In genomic region chr7:118995007-118995406, GRCm38 (mm10) we compare ENCODE assay signal across 8 mouse cellular contexts. TPM values are rescaled to one million over a fixed set of nuclear protein-coding genes. Genes with fewer than 3 reads are reported as not detected.
A peak's percentile ranks its signal among the peaks of the same experiment; 100 is the strongest.
DNase-seq lines count a peak whose midpoint lies in the region; ATAC-seq and TF ChIP-seq lines count a peak whose summit lies in the region.

Gene Gprc5b, minus strand, starts transcription at chr7:118995211.

- DNase-seq in B cell, adult 2 months = peak; percentile 90
- peak; percentile 47 for DNase-seq in fibroblast of lung, adult 2 months (ENCODE audit: low read depth)
- peak; percentile 96 for DNase-seq in kidney, postnatal 10 days

- H3K36me3 ChIP-seq in heart, embryonic 14.5 days (ENCODE audit: control insufficient read depth, insufficient read depth, low read length) = no peaks in the 10 kb centered on the region
- no peaks in the 10 kb centered on the region for H3K36me3 ChIP-seq in liver, embryonic 16.5 days (ENCODE audit: control insufficient read depth, insufficient read depth)
- no peaks in the 10 kb centered on the region for H3K36me3 ChIP-seq in neural tube, embryonic 13.5 days
- H3K36me3 ChIP-seq in testis, adult 2 months (ENCODE audit: control insufficient read depth, insufficient read depth, low read length) = no peaks in the 10 kb centered on the region

- TF ChIP-seq CTCF in bone marrow macrophage, adult 2 months (IDR thresholded peaks at IDR 0.05; ENCODE audit: low read depth, low read length) = no peak
- TF ChIP-seq CTCF in testis, adult 2 months (IDR thresholded peaks at IDR 0.05; ENCODE audit: control insufficient read depth, insufficient read depth, insufficient replicate concordance, low read depth, low read length) = no peak

- H3K27ac ChIP-seq in bone marrow macrophage, adult 2 months (ENCODE audit: insufficient read depth, low read depth, low read length) = no peak within 1 kb of the TSS
- H3K27ac ChIP-seq in heart, embryonic 14.5 days (replicated peaks in 1 of 2; ENCODE audit: control insufficient read depth in 1 of 2, insufficient read depth in 1 of 2, low read depth in 2 of 2, low read length in 2 of 2) = no peak within 1 kb of the TSS
- H3K27ac ChIP-seq in liver, embryonic 16.5 days (ENCODE audit: low read length) = no peak within 1 kb of the TSS
- H3K27ac ChIP-seq in neural tube, embryonic 13.5 days (replicated peaks) = peak within 1 kb of the TSS; percentile 82
- peak within 1 kb of the TSS; percentile 53 for H3K27ac ChIP-seq in testis, adult 2 months (ENCODE audit: control insufficient read depth, insufficient read depth, low read depth, low read length)

- H3K4me1 ChIP-seq in bone marrow macrophage, adult 2 months (ENCODE audit: control insufficient read depth, insufficient read depth, low read length) = peaks cover 5% of the 10 kb centered on the region
- peaks cover 16 to 35% of the 10 kb centered on the region in 2 experiments; a peak in 3 of 4 replicates for H3K4me1 ChIP-seq in heart, embryonic 14.5 days (ENCODE audit: control insufficient read depth in 2 of 2, insufficient read depth in 2 of 2, low read length in 2 of 2)
- H3K4me1 ChIP-seq in liver, embryonic 16.5 days (ENCODE audit: control insufficient read depth, low read depth, low read length) = peaks cover 3% of the 10 kb centered on the region; the same call in 1 of the 2 replicates
- H3K4me1 ChIP-seq in neural tube, embryonic 13.5 days (replicated peaks) = peaks cover 58% of the 10 kb centered on the region
- H3K4me1 ChIP-seq in testis, adult 2 months (ENCODE audit: control insufficient read depth, insufficient read depth, low read length) = peaks cover 31% of the 10 kb centered on the region

- H3K27me3 ChIP-seq in heart, embryonic 14.5 days (ENCODE audit: control insufficient read depth, insufficient read depth, low read length) = no peaks in the 10 kb centered on the region
- peaks cover 29% of the 10 kb centered on the region for H3K27me3 ChIP-seq in liver, embryonic 16.5 days (ENCODE audit: control insufficient read depth, insufficient read depth, low read depth, low read length)
- H3K27me3 ChIP-seq in neural tube, embryonic 13.5 days = peaks cover 4% of the 10 kb centered on the region; the same call in 1 of the 2 replicates
- no peaks in the 10 kb centered on the region for H3K27me3 ChIP-seq in testis, adult 2 months (ENCODE audit: control insufficient read depth, insufficient read depth, low read length)

- H3K4me2 ChIP-seq in heart, embryonic 14.5 days (ENCODE audit: low read length) = peak within 1 kb of the TSS; percentile 93
- peak within 1 kb of the TSS; percentile 65 for H3K4me2 ChIP-seq in liver, embryonic 16.5 days (ENCODE audit: low read depth, low read length)
- H3K4me2 ChIP-seq in neural tube, embryonic 13.5 days = peak within 1 kb of the TSS; percentile 71

- 1% methylated on average over 32 of the region's 44 CpGs for WGBS in heart, embryonic 14.5 days
- WGBS in liver, embryonic 16.5 days (ENCODE audit: insufficient replicate concordance) = under 1% methylated on average over 44 of the region's 44 CpGs
- WGBS in neural tube, embryonic 13.5 days = under 1% methylated on average over 34 of the region's 44 CpGs

- TF ChIP-seq POLR2A in bone marrow macrophage, adult 2 months (IDR thresholded peaks at IDR 0.05; ENCODE audit: borderline replicate concordance, low read depth, low read length) = no peak
- TF ChIP-seq POLR2A in testis, adult 2 months (IDR thresholded peaks at IDR 0.05; ENCODE audit: control insufficient read depth, low read depth, low read length) = 0 out of 2 replicates have a peak, but pooled peaks have one; percentile 31

- peak; percentile 86 for ATAC-seq in heart, embryonic 14.5 days (ENCODE audit: insufficient number of reproducible peaks, insufficient read depth, low FRiP score, low read depth)
- ATAC-seq in liver, embryonic 16.5 days (ENCODE audit: low read depth) = peak; percentile 77
- ATAC-seq in neural tube, embryonic 13.5 days (ENCODE audit: low read depth) = peak; percentile 88

- no peaks in the 10 kb centered on the region for H3K9me3 ChIP-seq in heart, embryonic 14.5 days (ENCODE audit: control insufficient read depth, low read length)
- no peaks in the 10 kb centered on the region for H3K9me3 ChIP-seq in liver, embryonic 16.5 days (replicated peaks; ENCODE audit: control insufficient read depth, low read length)
- H3K9me3 ChIP-seq in neural tube, embryonic 13.5 days = no peaks in the 10 kb centered on the region

- H3K9ac ChIP-seq in heart, embryonic 14.5 days (ENCODE audit: low read length) = peak within 1 kb of the TSS; percentile 78
- peak within 1 kb of the TSS; percentile 31; the same call in 1 of the 2 replicates for H3K9ac ChIP-seq in liver, embryonic 16.5 days (ENCODE audit: low read depth, low read length)
- peak within 1 kb of the TSS; percentile 77 for H3K9ac ChIP-seq in neural tube, embryonic 13.5 days

- peak within 1 kb of the TSS; percentile 67 for H3K4me3 ChIP-seq in bone marrow macrophage, adult 2 months (ENCODE audit: insufficient read depth, low read length)
- peak within 1 kb of the TSS; percentile 56 to 61 for H3K4me3 ChIP-seq in heart, embryonic 14.5 days (ENCODE audit: control insufficient read depth in 1 of 2, insufficient read depth in 1 of 2, low read depth in 1 of 2, low read length in 2 of 2)
- H3K4me3 ChIP-seq in liver, embryonic 16.5 days (ENCODE audit: low read depth, low read length) = peak within 1 kb of the TSS; percentile 48
- peak within 1 kb of the TSS; percentile 61 for H3K4me3 ChIP-seq in neural tube, embryonic 13.5 days
- H3K4me3 ChIP-seq in testis, adult 2 months (ENCODE audit: control insufficient read depth, low read depth, low read length) = peak within 1 kb of the TSS; percentile 70

RNA-seq across cellular contexts. Expression of gene Gprc5b, which starts in this region (rescaled TPM):
- 0.24 and 1.2 TPM in 2 replicates for polyA plus RNA-seq in bone marrow macrophage, adult 2 months (2012; ENCODE audit: insufficient read depth, insufficient read length, missing spikeins)
- 5.7 and 9.0 TPM in 2 replicates for polyA plus RNA-seq in heart, embryonic 14.5 days (2014; fragmentation: Nextera tagmentation; extraction: Ambion mirVana)
- 0.28 and 0.54 TPM in 2 replicates for polyA plus RNA-seq in liver, embryonic 16.5 days (2015; fragmentation: Nextera tagmentation; extraction: Ambion mirVana)
- polyA plus RNA-seq in neural tube, embryonic 13.5 days (2015; fragmentation: Nextera tagmentation; extraction: Ambion mirVana) = 6.9 and 7.0 TPM in 2 replicates
- 45.8 and 57.4 TPM in 2 replicates for polyA plus RNA-seq in testis, adult 2 months (2012; rRNA removed)

Comparison
In these comparisons a context has a peak if more than half of its experiments do, and no peak if none do; other contexts are left out.
1. Peak in ATAC-seq, H3K4me3 ChIP-seq, H3K9ac ChIP-seq and H3K4me2 ChIP-seq in liver, embryonic 16.5 days; RNA of the gene not detected or under 1 TPM.
2. H3K27ac ChIP-seq: peak in neural tube, embryonic 13.5 days (single experiment) and testis, adult 2 months (single experiment); none in bone marrow macrophage, adult 2 months (single experiment), heart, embryonic 14.5 days (0 of 2) and liver, embryonic 16.5 days (single experiment).
3. Peak in every context shown above with its lines, with median percentiles within 50 percentile points of each other: DNase-seq, H3K4me3 ChIP-seq, ATAC-seq, H3K4me2 ChIP-seq and H3K9ac ChIP-seq.